ENCODE assay signal across 16 mouse cellular contexts in genomic region chr11:89631315-89631714, GRCm38 (mm10).
"Had no signal": no experiment of that assay in that cellular context is flagged by ENCODE, and none has a peak within 500 bp of the region (broad histone marks: within the 10 kb centered on the region; RNA-seq: fewer than 3 reads in every experiment).

No protein-coding gene starts in this region.

- H3K4me3 ChIP-seq: lung, embryonic 15.5 days; megakaryocyte, embryonic 14.5 days; midbrain, embryonic 13.5 days; midbrain, embryonic 15.5 days; neural tube, embryonic 12.5 days had no signal

- DNase-seq: lung, adult 18-20 months; lung, postnatal 14 days; lung, postnatal 36 days; retina, postnatal 1 day; right cerebral cortex, adult 18-20 months; right cerebral cortex, postnatal 25 days; right cerebral cortex, postnatal 4 days; spleen, adult 18-20 months; thymus, adult 18-20 months; thymus, postnatal 14 days; thymus, postnatal 36 days had no signal

- H3K4me1 ChIP-seq: lung, embryonic 15.5 days; megakaryocyte, embryonic 14.5 days; neural tube, embryonic 12.5 days had no signal
